Mouse (Mus musculus): Measurements from ENCODE around the gene Gm884.
"Not testable (repeated sequence)": the region's sequence is repeated elsewhere in the genome, so short reads cannot be mapped to it uniquely, and the experiment has no call there.

The Gm884 gene

GRCm38 (mm10) chr11:103635481-103635880, 14.5 kb upstream of the Gm884 start:
- in situ Hi-C loops (cut with MboI, MseI) = no loop called here

DNA sequence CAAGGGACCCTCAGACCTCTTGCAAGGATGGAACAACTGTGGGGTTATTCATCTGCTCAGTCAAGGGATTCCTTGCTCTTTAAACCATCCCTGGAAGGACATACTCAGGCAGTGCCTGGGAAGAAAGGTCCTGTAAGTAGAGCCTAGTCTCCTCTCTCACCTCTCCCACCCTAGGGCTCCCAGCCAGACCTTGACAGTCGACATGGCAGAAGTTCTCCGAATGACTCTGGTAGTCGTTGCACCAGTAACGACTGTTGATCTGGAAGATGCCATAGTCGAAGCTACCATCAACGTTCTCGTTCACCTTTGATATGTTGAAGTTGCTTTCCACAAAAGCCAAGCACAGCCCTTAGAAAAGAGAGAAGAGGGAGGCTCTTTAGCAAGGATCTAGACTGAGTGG, 13.9 kb upstream of the Gm884 start:
- in situ Hi-C loops (cut with MboI, MseI) = no loop called here

- in situ Hi-C loops (cut with MboI, MseI) = no loop called here
These were observed 6.5 kb upstream of the Gm884 start for GRCm38 (mm10) chr11:103627453-103627852.

GRCm38 (mm10) chr11:103610772-103611171, 10.2 kb downstream of the Gm884 start:
- in situ Hi-C loops (cut with MboI, MseI) = no loop called here

DNA sequence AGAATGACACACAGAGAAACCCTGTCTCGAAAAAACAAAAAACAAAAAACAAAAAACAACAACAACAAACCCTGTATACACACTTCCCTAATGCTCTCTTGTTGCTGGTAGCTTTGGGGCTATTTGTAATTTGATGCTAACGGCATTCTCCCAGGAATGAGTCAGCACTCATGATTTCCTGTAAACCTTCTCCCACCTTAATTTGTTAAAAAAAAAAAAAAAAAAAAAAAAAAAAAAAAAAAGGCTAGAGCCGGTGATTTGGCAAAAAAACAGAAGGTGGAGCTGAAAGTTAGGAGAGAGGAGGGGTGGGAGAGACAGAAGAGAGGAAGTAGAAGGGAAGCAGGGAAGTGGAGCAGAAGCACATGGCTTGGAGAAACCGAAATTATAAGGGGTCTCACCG, 14.3 kb downstream of the Gm884 start:
- in situ Hi-C loops (cut with MboI, MseI) = no loop called here

DNA sequence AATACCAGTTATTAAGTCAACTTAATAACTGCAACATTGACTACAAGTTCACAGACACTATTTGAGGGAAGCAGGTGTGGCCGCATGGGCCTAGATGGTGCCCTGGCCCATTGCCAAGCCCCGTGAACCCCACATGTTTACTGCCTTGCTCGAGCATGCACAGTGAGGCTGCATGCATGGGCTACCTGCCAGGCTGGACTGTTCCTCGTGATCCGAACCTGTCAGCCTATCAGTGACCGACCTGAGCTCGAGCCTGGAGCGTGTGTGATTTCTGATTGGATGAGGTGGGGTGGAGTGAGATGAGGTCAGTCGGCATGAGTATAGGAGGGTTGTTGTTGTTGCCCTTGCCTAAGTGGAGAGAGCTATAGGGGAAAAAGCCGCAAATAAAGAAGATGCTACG, 42.6 kb downstream of the Gm884 start:
- in situ Hi-C loops (cut with MboI, MseI) = no loop called here

GRCm38 (mm10) chr11:103556021-103556420, 64.9 kb downstream of the Gm884 start:
- in situ Hi-C loops (cut with MboI, MseI) = no loop called here

- in situ Hi-C loops (cut with MboI, MseI) = not testable (repeated sequence)
These were observed 86.0 kb downstream of the Gm884 start for GRCm38 (mm10) chr11:103534973-103535372.

DNA sequence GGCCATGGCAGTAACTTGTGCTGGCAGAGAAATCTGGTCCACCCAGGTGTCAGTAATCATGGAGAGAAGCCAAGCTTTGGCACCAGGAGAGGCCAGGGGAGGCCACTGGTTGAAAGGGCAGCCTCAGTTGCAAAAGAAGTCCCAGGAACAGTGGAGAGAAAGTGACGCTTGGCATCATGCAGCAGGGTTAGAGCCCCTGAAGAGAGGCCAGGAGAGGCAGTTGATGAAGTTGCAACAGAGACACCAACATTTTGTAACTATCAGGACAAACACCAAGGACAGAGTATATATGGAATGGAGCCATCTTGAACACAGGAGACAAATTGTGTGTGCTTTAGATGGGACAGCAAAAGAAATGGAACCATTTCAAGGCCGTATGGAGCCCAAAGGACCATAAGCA, 108.8 kb downstream of the Gm884 start:
- in situ Hi-C loops (cut with MboI, MseI) = no loop called here

- in situ Hi-C loops (cut with MboI, MseI) = no loop called here
These were observed 116.4 kb downstream of the Gm884 start, which contains the start of gene Lrrc37a for GRCm38 (mm10) chr11:103504497-103504896. TSS of gene Lrrc37a (minus strand) at chr11:103504597.
